ENCODE assay signal across 17 mouse cellular contexts in genomic region chr17:86467291-86467898, GRCm38 (mm10). TPM values are rescaled to one million over a fixed set of nuclear protein-coding genes. Genes with fewer than 3 reads are reported as not detected.
DNase-seq lines count a peak whose midpoint lies in the region; ATAC-seq and TF ChIP-seq lines count a peak whose summit lies in the region.
"Had no signal": no experiment of that assay in that cellular context is flagged by ENCODE, and none has a peak within 500 bp of the region (broad histone marks: within the 10 kb centered on the region; RNA-seq: fewer than 3 reads in every experiment).

No protein-coding gene starts in this region.

- peaks cover 12% of the 10 kb centered on the region; the same call in 1 of the 2 replicates for H3K27me3 ChIP-seq in hindbrain, embryonic 10.5 days (ENCODE audit: insufficient read depth, poor library complexity, severe bottlenecking)
- H3K27me3 ChIP-seq in hindbrain, postnatal 0 days (ENCODE audit: insufficient read depth, low read length), result no peaks in the 10 kb centered on the region
- peaks cover 14% of the 10 kb centered on the region; the same call in 1 of the 2 replicates for H3K27me3 ChIP-seq in midbrain, embryonic 14.5 days (ENCODE audit: control insufficient read depth, insufficient read depth, low read length)
- 0 out of 2 replicates have a peak, but pooled peaks cover 8% of the 10 kb centered on the region for H3K27me3 ChIP-seq in midbrain, embryonic 15.5 days (replicated peaks)
- H3K27me3 ChIP-seq in heart, embryonic 16.5 days (ENCODE audit: control insufficient read depth, insufficient read depth, low read length), result no peaks in the 10 kb centered on the region
- H3K27me3 ChIP-seq: hindbrain, embryonic 13.5 days; limb, embryonic 12.5 days; liver, embryonic 15.5 days had no signal

- DNase-seq in hindbrain, embryonic 10.5 days (ENCODE audit: low spot score), result no peak
- no peak for DNase-seq in hindbrain, postnatal 0 days (ENCODE audit: low spot score)
- DNase-seq in midbrain, embryonic 14.5 days, result no peak
- DNase-seq in T-cell, adult 2 months (ENCODE audit: low spot score), result no peak
- DNase-seq: cerebellum, adult 11 months; gastrocnemius, postnatal 10 days; kidney, adult 2 months had no signal

- H3K9ac ChIP-seq in hindbrain, postnatal 0 days (replicated peaks; ENCODE audit: low read length), result no peak overlapping the region
- H3K9ac ChIP-seq in midbrain, embryonic 14.5 days (replicated peaks; ENCODE audit: low read length), result 0 out of 2 replicates have a peak overlapping the region, but pooled peaks have one; percentile 4
- H3K9ac ChIP-seq in midbrain, embryonic 15.5 days, result no peak overlapping the region
- H3K9ac ChIP-seq in heart, embryonic 16.5 days (ENCODE audit: low read length), result peak overlapping the region; percentile 67
- H3K9ac ChIP-seq: hindbrain, embryonic 13.5 days; limb, embryonic 12.5 days; liver, embryonic 15.5 days had no signal

- H3K36me3 ChIP-seq in hindbrain, embryonic 10.5 days, result no peaks in the 10 kb centered on the region
- H3K36me3 ChIP-seq in hindbrain, postnatal 0 days (ENCODE audit: insufficient read depth, low read length), result no peaks in the 10 kb centered on the region
- H3K36me3 ChIP-seq in midbrain, embryonic 14.5 days (ENCODE audit: control insufficient read depth, insufficient read depth, low read length), result no peaks in the 10 kb centered on the region
- H3K36me3 ChIP-seq in midbrain, embryonic 15.5 days (replicated peaks), result no peaks in the 10 kb centered on the region
- H3K36me3 ChIP-seq in heart, embryonic 16.5 days (ENCODE audit: control insufficient read depth, insufficient read depth), result no peaks in the 10 kb centered on the region
- H3K36me3 ChIP-seq: hindbrain, embryonic 13.5 days; limb, embryonic 12.5 days; liver, embryonic 15.5 days had no signal

- H3K4me3 ChIP-seq in hindbrain, embryonic 10.5 days, result no peak overlapping the region
- H3K4me3 ChIP-seq in hindbrain, postnatal 0 days (ENCODE audit: low read length), result no peak overlapping the region
- no peak overlapping the region for H3K4me3 ChIP-seq in midbrain, embryonic 14.5 days (replicated peaks; ENCODE audit: low read depth, low read length)
- no peak overlapping the region for H3K4me3 ChIP-seq in midbrain, embryonic 15.5 days
- 0 out of 2 replicates have a peak overlapping the region, but pooled peaks have one; percentile 9 for H3K4me3 ChIP-seq in heart, embryonic 16.5 days (ENCODE audit: low read length)
- H3K4me3 ChIP-seq: hindbrain, embryonic 13.5 days; limb, embryonic 12.5 days; liver, embryonic 15.5 days had no signal

- H3K27ac ChIP-seq in hindbrain, embryonic 10.5 days, result peak overlapping the region; percentile 56; the same call in 1 of the 2 replicates
- no peak overlapping the region for H3K27ac ChIP-seq in hindbrain, postnatal 0 days
- no peak overlapping the region for H3K27ac ChIP-seq in midbrain, embryonic 14.5 days (replicated peaks; ENCODE audit: low read depth, low read length)
- no peak overlapping the region for H3K27ac ChIP-seq in midbrain, embryonic 15.5 days
- peak overlapping the region; percentile 87 for H3K27ac ChIP-seq in heart, embryonic 16.5 days (ENCODE audit: low read length)
- H3K27ac ChIP-seq: hindbrain, embryonic 13.5 days; limb, embryonic 12.5 days; liver, embryonic 15.5 days; macrophage had no signal

- H3K4me1 ChIP-seq in hindbrain, embryonic 10.5 days (replicated peaks), result peaks cover 51% of the 10 kb centered on the region
- H3K4me1 ChIP-seq in hindbrain, postnatal 0 days (ENCODE audit: insufficient read depth, low read length), result peaks cover 13% of the 10 kb centered on the region; the same call in 1 of the 2 replicates
- peaks cover 17% of the 10 kb centered on the region for H3K4me1 ChIP-seq in midbrain, embryonic 14.5 days (ENCODE audit: control insufficient read depth, insufficient read depth, low read length)
- H3K4me1 ChIP-seq in midbrain, embryonic 15.5 days, result peaks cover 39% of the 10 kb centered on the region
- H3K4me1 ChIP-seq in heart, embryonic 16.5 days (ENCODE audit: control insufficient read depth, insufficient read depth, low read length), result peaks cover 33% of the 10 kb centered on the region

- TF ChIP-seq CTCF in hindbrain, postnatal 0 days (IDR thresholded peaks at IDR 0.05; ENCODE audit: low read depth), result no peak

- 45% methylated on average over 10 of the region's 10 CpGs for WGBS in hindbrain, embryonic 10.5 days
- WGBS in hindbrain, postnatal 0 days, result 50% methylated on average over 10 of the region's 10 CpGs
- WGBS in midbrain, embryonic 14.5 days, result 44% methylated on average over 10 of the region's 10 CpGs
- WGBS in midbrain, embryonic 15.5 days, result 44% methylated on average over 10 of the region's 10 CpGs
- WGBS in heart, embryonic 16.5 days, result 16% methylated on average over 10 of the region's 10 CpGs

- no peak for ATAC-seq in hindbrain, postnatal 0 days
- ATAC-seq in midbrain, embryonic 14.5 days (ENCODE audit: low FRiP score, low TSS enrichment), result no peak
- ATAC-seq in midbrain, embryonic 15.5 days (replicated peaks), result no peak
- ATAC-seq in heart, embryonic 16.5 days (replicated peaks; ENCODE audit: extremely low read depth, insufficient read depth, low FRiP score), result peak; percentile 71
- ATAC-seq in neutrophil, adult 5-6 weeks (ENCODE audit: extremely low read depth, insufficient number of reproducible peaks, low FRiP score, poor library complexity, severe bottlenecking), result peak; percentile 63
- ATAC-seq: midbrain, embryonic 16.5 days had no signal

- no peak overlapping the region for H3K4me2 ChIP-seq in hindbrain, postnatal 0 days (ENCODE audit: low read depth, low read length)
- no peak overlapping the region for H3K4me2 ChIP-seq in midbrain, embryonic 14.5 days (ENCODE audit: low read length)
- no peak overlapping the region for H3K4me2 ChIP-seq in midbrain, embryonic 15.5 days
- peak overlapping the region; percentile 52 for H3K4me2 ChIP-seq in heart, embryonic 16.5 days (ENCODE audit: low read depth, low read length)
- H3K4me2 ChIP-seq: hindbrain, embryonic 13.5 days; limb, embryonic 12.5 days; liver, embryonic 15.5 days had no signal

- no peaks in the 10 kb centered on the region for H3K9me3 ChIP-seq in hindbrain, embryonic 10.5 days
- no peaks in the 10 kb centered on the region for H3K9me3 ChIP-seq in hindbrain, postnatal 0 days (ENCODE audit: low read length)
- no peaks in the 10 kb centered on the region for H3K9me3 ChIP-seq in midbrain, embryonic 14.5 days (ENCODE audit: control insufficient read depth, low read length)
- no peaks in the 10 kb centered on the region for H3K9me3 ChIP-seq in midbrain, embryonic 15.5 days
- no peaks in the 10 kb centered on the region for H3K9me3 ChIP-seq in heart, embryonic 16.5 days (replicated peaks; ENCODE audit: control insufficient read depth, low read length)
- H3K9me3 ChIP-seq: hindbrain, embryonic 13.5 days; limb, embryonic 12.5 days; liver, embryonic 15.5 days had no signal

RNA-seq across cellular contexts. Expression of gene Gm10309, which starts 37.6 kb away (rescaled TPM):
- 0.14 and 0.36 TPM in 2 replicates for polyA plus RNA-seq in hindbrain, embryonic 10.5 days (2016; fragmentation: Nextera tagmentation; extraction: Ambion mirVana)
- total RNA-seq in hindbrain, postnatal 0 days (2014; rRNA removed), result not detected in 2 replicates
- 0.14 and 0.30 TPM in 2 replicates for polyA plus RNA-seq in hindbrain, postnatal 0 days (2015; fragmentation: Nextera tagmentation; extraction: Ambion mirVana)
- polyA plus RNA-seq in midbrain, embryonic 14.5 days (2014; fragmentation: Nextera tagmentation; extraction: Ambion mirVana), result 0.13 TPM in 1 of 2 replicates, not detected in the other
- polyA plus RNA-seq in midbrain, embryonic 15.5 days (2015; fragmentation: Nextera tagmentation; extraction: Ambion mirVana), result 0.31 and 0.45 TPM in 2 replicates
- polyA plus RNA-seq in heart, embryonic 16.5 days (2015; fragmentation: Nextera tagmentation; extraction: Ambion mirVana), result 0.16 TPM in 2 replicates
- total RNA-seq in neutrophil, adult 5-6 weeks (2017), result 0.25 TPM in 1 of 2 replicates, not detected in the other
- total RNA-seq: layer of hippocampus, adult 18-20 months; left cerebral cortex, adult 8-10 months had no signal
- polyA plus RNA-seq: liver, embryonic 15.5 days; macrophage had no signal

Comparison
In these comparisons a context has a peak if more than half of its experiments do, and no peak if none do; other contexts are left out.
1. H3K27ac ChIP-seq: peak in hindbrain, embryonic 10.5 days (single experiment) and heart, embryonic 16.5 days (single experiment); none in hindbrain, postnatal 0 days (single experiment), midbrain, embryonic 14.5 days (single experiment) and midbrain, embryonic 15.5 days (single experiment).
2. H3K9ac ChIP-seq: peak in midbrain, embryonic 14.5 days (single experiment) and heart, embryonic 16.5 days (single experiment); none in hindbrain, postnatal 0 days (single experiment) and midbrain, embryonic 15.5 days (single experiment).
3. ATAC-seq: peak in heart, embryonic 16.5 days (single experiment) and neutrophil, adult 5-6 weeks (single experiment); none in hindbrain, postnatal 0 days (single experiment), midbrain, embryonic 14.5 days (single experiment) and midbrain, embryonic 15.5 days (single experiment).